Mouse (Mus musculus) adrenal gland, adult (tissue): ENCODE measurements around the gene Fxyd2.

Experiments
- DNase-seq, 2 experiments: peaks; one replicate each; pipeline ENCODE4 v3.0.0; 2022 to 2023; ENCODE audit warnings: low spot score in 1 of 2; ENCODE audit not compliant: inconsistent age in 2 of 2

Gene Fxyd2

DNA sequence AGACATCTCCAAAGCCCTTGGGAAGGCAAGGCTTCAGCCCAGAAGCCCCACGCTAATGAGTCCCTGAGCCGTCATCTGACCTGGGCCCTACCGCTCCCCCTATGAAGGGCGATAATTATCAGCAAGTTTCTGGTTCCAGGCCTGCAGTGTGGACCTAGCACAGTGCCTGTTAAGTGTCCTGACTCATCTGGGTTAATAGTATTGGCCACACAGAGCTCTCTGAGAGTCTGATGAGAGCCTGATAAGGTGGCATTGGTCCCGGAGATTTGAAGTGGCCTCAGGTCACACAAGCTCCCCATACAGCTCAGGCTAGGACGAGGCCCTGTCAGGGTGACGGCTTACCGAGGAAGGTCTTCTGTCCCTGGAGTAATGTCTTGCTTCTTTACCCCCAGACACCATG, 9.9 kb upstream of the Fxyd2 start:
- DNase-seq: peak; percentile 26 to 56

DNA sequence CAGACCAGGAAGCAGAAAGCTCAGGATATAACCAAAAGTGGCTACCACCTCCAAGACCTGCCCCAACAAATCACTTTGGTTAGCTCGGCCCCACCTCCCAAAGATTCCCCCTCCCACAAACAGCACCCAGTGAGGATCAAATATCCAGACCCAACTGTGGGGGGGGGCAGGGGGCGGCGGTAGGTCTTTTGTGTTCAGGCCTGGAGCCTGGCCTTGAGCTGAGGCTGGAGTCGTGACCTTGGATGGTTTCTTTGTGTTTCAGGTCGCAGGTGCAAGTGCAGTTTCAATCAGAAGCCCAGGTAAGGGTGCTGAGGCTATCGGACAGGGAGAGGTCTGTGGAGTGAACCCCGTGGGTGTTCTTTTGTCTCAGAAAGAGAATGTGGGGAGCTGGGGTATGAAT, 8.2 kb upstream of the Fxyd2 start:
- DNase-seq: no peak

DNA sequence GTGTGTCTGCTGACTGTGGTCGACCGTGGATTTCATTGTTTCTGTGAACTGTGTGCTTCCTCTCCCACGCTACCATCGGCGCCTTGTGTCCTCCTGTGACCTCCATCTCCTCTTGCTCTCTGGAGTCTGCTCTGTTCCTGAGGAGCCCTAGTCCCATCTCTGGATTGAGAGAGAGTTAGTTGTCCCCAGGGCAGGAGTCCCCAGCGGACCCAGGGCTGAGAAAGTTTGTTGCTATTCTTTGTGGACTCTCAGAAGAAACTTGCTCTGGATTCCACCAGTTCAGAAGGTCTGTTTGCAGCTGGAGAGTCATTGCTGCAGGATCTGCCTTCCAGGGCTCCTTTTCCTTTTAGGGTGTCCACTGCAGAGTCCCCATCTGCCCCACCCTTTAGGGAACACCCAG, 4.3 kb upstream of the Fxyd2 start:
- DNase-seq: no peak

DNA sequence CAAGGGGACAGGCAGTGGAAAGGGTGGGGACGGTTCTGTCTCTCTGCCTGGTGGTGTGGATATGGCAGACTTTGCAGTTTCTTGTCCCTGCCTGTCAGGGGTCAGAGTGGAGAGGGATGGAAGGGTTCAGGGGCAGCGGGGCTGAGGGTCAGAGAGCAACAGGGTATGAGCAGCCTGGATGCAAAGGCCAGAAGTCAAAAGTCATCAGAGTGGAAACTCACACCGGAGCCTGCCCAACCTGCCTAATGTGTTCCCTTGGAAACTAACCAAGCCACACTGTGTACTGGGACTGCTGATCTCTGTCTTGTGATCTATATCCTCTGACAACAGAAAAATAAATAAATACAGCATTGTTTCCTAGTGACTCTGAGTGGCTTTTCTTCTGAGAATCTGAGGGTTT, 3.7 kb upstream of the Fxyd2 start:
- no peak for DNase-seq

DNA sequence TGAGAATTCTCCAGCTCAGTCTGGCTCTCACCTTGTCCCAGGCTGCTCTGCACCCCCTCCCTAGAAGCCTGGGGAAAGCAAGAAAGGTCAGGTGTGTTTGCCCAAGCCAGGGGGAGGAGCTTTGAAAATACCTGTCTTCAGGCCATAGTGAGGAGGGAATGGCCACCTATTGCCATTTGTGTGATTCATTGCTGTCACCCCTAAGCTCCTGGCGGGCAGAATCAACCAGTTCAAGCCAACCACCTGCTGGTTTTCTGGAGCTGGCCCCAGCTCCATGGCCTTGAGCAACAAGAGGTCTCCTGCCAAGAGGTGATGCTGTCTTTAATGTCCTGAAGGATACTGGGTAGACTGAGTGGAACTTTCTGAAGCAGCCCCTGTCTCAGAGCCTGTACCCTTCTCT, 1.1 kb upstream of the Fxyd2 start:
- peak in 1 of 2 experiments; percentile 43 for DNase-seq

DNA sequence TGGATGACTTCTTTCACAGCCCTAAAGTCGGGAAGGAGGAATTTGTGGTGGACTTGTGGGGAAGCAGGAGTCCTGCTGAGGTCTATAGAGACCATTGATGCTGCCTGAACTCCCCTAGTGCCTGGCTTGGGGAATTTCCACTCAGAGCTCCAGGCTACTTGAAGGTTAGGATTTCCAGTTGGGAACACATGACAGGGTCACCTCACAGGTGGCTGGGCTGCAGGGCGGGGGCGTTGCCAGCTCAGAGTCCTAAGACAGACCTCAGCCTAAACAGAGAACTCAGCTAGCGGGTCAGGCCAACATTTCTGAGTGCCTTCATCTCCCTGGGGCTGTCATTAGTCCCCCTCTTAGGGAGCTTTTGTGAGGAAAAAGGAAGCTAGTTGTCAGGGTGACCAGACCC, 2.4 kb downstream of the Fxyd2 start:
- DNase-seq: no peak

DNA sequence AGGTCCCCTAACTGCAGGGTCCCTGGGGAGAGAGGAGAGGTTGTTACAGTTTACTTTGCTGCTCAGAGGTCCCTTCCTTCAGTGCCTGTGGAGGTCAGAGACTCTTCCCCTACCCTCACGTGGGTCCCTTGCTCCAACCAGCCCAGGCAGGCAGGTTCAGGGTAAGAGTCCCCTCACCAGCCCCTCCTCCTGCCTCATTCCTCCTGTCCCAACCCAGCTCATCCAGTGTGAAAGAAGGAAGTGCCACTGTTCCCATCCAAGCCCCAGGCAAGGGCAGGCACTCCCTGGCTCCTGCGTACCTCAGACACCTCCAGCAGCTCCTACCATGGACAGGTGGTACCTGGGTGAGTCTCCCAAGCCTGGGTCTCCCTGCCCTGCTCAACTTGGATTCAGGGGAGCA, 3.5 kb downstream of the Fxyd2 start:
- DNase-seq: no peak

DNA sequence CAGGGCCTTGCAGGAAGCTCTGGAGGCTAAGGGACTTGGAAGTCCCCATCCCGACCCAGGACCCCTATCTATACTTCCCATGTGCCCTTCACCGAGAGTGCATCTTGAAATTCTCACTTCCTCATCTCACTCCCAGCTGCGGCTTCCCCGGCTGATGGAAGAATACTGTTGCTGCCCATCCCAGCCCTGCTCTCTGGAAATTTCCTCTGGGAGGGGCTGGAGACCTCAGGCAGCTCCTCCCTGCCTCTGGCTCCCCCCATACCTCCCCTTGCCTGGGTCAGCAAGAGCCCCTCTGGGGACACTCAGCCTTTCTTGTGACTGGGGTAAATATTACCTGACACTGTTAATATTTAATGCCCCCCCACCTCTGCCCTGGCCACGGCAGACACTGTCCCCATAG, 6.2 kb downstream of the Fxyd2 start:
- DNase-seq: no peak

DNA sequence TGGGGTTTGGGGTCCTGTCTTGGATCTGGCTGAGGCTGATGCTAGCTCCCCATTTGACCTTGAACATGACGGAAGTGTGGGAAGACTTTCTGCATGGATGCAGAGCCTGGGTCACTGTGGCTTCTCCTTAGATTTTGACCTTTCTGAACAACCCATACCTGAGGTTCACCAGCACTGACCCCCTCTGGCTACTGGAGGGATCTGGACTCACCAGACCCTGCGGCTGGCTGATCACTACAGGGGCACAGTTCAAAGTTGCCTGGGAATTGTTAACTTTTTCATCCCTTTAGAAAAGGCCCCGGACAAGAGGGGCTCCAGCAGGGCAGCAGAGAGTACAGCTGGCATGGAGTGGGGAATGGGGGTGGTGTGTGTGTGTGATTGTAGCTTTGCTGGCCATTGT, 7.3 kb downstream of the Fxyd2 start:
- no peak for DNase-seq

DNA sequence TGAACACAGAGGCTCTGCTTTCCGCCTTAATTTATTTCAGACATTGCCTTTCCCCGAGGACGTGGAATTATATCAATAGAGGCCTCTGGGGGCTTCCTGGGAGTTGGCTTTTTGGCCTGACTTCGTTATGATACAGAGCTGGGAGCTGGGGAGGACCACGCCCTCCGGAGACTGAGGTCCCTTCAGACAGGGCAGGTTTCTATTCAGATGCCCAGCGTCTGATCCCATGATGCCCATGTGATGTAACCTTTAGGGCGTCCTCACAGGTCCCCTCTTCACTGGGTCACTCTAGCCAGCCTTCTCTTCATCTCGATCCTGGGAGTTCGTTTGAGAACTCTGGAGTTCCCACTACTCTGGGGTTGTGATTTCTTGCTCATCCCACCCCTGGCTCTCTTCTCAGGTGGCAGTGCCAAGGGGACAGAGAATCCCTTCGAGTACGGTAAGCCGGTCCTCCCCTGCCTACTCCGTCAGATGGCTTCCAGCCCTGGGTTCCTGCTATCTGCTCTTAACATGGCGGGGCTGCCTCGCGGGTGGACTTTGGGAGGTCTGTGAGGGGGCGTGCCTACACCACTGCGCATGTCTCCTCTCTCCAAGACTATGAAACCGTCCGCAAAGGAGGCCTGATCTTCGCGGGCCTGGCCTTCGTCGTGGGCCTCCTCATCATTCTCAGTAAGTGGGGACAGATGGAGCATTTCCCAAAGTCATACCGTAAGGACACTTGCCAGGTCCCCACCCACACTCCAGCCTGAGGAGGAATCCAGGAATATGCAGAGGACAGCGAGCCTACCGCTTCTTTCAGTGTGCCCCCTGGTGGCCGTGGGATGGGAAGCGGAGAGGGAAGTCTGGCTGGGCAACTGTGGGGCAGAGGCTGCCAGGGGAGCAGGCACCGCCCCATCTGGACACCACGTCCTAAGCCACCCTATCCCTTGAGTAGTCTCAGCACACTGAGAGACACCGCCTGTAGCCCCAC, 8.5 kb downstream of the Fxyd2 start:
- DNase-seq: peak; percentile 77 to 93

DNA sequence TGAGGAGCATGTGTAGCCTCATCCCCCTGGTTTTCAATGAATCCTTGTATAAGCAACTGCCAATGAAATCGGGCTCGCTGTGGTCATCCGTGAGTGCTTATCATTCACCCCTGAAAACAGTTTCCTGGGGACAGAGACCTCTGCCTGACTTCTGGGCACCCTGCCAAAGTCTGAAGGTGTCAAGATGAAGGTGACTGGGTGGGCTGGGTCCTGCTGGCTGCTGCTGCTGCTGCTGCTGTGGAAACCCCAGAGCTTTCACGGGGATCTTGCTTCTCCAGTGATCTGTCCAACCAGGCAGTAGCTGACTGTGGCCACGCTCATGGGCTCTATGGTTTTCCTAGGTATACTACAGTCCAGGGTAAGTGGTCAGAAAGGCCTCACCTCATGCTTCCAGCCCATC, 10.7 kb downstream of the Fxyd2 start:
- DNase-seq: no peak

DNA sequence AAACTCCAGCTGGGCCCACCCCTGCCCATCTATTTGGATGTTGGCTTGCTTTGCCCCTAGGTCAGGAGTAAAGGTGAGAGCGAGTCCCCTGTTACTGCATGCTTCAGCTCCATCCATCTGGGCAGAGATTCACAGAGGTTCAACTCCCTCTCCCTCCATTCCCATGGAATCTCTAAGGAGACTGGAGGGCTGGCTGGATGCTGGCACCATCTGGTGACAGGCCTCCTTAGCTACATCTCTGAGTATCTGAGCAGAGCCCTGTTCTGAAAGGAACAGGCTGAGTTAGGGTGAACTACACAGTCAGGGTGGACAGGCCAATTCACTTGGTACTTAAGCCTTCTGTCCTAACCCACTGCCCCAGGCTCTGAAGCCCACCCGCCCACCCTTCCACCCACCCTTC, 11.1 kb downstream of the Fxyd2 start:
- no peak for DNase-seq

DNA sequence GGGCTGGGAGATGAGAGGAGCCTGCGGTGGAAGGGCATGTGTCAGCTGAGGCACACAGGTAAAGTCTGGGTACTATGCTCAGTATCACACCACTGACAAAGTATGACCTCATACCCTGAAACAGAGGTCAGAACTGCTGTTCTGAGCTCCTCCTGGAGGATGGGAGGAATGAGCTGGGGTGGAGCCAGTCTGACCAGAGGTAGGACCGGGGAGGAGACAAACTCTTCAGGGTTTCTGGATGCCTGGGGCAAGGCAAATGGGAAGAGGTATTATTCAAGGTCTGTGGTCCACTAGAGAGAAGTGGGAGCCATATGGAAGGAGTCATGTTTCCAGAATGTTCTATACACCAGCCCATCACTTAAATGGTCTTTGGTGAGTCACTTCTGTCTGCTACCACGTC, 11.6 kb downstream of the Fxyd2 start:
- no peak for DNase-seq

DNA sequence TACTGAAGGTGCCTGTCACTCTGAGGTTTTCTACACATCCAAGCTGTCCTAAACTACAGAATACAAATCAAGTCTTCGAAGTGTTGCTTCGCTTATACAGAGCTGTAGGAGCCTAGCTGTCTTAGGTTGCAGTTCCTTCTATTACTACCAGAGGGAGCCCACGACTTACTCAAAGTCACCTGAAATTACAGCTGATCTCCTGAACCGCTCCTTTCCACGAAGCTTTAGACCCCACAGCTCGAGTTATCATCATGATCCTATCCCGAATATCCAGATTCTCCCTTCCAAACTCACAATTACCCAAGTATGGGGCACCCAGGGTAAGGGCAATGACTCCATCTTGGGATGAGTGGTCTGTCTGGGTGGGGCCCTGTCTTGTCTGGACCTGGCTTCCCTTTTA, 12.3 kb downstream of the Fxyd2 start:
- peak in 1 of 2 experiments; percentile 68 for DNase-seq

DNA sequence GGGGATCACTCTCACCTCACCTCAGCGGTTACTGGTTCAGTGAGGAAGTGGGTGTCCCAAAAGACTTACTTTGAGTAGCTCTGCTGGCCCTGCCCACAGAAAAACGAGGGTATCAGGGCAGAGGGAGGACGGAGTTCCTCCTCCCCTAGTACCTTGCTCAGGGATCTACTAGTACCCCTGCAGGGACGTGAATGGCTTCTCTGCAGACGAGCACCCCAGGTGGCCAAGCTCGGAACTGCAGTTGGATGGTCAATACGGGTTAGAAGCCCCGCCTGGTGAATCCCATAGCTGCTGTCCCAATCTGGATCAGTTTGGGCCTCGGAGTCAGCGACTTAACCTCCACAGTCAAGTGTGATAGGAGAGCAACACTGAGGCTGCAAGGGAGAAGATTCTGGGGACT, 12.8 kb downstream of the Fxyd2 start:
- peak; percentile 79 to 94 for DNase-seq

DNA sequence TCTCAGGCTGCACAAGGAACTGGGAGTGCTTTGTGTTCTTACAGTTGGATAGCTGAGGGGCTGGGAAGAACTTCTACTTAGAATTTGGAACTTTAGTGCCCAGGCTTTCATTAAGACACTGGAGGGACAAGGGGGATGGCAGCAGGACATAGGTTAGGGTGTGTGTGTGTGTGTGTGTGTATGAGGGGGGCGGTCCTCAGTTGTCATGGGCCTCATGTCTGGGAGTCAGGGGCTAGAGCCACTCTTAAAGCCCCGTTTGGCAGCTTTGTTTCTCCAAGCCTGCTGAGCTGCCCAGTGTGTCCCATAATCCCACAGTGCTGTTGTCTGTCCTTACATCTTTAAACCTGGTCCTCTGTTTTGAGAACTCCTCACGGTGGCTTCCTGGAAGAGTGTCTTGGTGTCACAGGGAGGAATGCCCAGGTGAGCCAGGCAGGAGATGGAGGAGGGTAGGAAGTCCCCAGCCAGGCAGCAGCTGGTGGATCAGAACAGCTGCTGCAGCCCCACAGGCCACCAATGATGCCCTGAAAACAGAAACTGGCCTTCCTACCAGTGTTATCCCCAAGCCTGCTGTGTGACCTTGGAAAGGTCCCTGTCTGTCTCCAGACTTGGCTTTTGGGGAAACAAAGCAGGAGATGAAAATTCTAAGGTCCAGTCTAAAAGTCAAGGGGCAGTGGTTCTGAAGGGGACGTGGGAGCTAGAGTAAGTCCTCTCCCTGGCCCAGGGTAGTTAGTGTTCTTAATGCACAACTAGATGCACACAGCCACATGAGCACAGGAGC, 13.4 kb downstream of the Fxyd2 start:
- no peak for DNase-seq

DNA sequence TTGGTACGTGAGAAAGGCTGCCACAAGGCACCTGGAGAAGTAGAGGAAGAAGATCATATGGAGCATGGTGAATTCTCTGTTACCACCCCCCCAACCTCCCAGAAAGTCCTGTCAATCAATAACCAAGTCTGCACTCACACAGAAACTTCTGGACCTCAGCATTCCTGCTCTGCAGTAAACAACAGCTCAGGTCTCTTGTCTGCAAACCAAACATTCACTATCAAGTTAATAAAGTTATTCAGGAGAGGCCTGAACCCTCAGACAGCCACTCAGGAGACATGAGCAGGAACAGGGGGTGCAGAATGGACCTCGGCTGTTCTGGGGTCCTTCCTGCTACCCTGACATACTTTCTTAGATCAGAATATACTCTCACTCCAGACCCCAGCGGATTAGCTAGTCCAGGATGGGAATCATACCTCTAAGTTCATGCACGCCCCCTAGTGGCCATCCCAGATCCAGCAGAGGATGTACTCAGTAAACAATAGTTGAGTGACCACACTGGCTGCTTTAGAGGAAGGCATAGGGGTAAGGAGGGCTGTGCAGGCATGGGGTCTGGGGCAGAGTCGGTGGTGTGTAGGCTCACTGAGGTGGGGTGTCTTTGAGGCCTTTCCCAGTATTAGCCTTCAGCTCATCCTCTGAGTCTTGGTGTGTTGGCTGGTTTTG, 14.1 kb downstream of the Fxyd2 start:
- peak in 1 of 2 experiments; percentile 76 for DNase-seq

DNA sequence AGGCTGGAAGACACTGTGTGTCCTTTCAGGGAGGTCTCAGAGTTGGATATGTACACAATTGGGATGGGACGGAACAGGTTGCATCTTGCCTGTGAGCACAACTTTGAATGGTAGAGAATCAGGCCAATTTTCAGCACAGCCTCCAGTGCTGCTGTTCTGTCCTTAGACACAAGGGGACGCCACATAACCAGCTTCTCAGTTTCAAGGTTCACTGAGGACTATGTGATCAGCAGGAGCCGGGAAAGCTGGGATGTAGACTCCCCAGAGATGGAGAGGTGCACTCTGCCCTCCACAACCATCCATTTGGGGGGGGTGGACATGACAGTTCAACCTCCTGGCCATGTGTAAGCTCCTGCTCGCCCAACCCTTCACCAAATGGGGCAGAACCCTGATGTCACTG, 16.4 kb downstream of the Fxyd2 start:
- peak in 1 of 2 experiments; percentile 69 for DNase-seq

DNA sequence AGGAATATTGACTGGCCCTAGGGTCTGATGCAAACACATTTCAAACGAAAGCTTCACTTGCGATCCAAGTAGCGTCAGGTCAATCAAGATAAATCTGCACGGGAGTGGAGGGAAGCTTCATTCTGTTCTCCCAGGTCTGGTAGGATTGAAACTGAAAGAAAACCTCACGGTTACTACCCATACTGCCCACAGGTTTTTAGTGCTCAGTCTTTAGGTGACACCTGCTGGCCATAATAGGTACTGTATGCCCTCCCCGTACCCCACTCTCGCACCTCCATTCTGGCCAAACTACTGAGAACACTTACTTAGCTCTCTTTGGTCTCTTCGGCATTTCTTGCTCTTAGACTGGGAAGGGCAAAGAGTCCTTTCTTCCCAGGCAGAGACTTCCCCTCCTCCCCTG, 17.8 kb downstream of the Fxyd2 start:
- DNase-seq: peak; percentile 54 to 84

DNA sequence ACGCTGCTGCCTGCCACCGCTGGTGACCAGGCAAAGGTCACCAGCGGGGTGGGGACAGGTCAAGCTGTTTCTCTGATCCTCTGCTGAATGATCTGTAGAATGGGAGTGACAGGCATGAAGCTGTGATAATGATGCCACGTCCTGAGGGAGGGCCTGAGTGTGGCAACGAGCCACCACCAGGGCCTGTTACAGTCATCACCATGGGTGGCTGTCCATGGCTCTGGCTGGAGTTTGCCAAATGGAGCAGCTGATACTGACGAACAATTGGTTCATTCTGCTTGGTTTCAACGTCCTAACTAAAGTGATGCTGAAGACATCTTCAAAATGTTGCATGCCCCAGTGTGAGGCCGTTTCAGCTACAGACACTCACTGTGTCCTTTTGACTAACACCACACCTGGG, 18.8 kb downstream of the Fxyd2 start:
- no peak for DNase-seq

DNA sequence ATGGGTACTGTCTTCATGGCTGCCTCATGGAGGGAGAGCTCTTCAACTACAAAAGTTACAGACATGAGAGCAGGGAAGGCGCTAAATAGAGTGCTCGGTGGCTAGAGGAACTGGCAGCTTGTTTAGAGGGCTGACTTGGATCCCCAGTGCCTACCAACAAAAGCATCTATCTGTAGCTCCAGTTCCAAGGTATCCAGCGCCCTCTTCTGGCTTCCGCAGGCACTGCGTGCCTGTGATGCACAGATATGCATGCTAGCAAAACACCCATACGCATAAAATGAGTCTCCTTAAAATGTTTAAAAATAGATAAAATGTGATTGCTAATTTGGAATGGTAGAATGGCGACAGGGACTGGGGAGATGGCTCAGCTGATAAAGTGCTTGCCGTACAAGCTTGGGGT, 21.7 kb downstream of the Fxyd2 start:
- DNase-seq: peak in 1 of 2 experiments; percentile 61
